Mouse (Mus musculus) hindbrain, embryonic 10.5 days (tissue): Measurements from ENCODE around the gene Max. TPM values are rescaled to one million over a fixed set of nuclear protein-coding genes. Genes with fewer than 3 reads are reported as not detected.

ENCODE experiments used
- DNase-seq: peaks from one replicate; pipeline ENCODE4 v3.0.0-alpha.2; 2017; ENCODE audit warnings: low spot score
- H3K27ac ChIP-seq: fragments of 300-500 bp; sonication (generic); 2 replicates; pipeline ENCODE4 v1.5.1; 2016; ENCODE audit warnings: mild to moderate bottlenecking, moderate library complexity
- H3K27me3 ChIP-seq: fragments of 300-500 bp; sonication (generic); 2 replicates; pipeline ENCODE4 v1.6.1; 2016; ENCODE audit warnings: mild to moderate bottlenecking; ENCODE audit not compliant: poor library complexity, insufficient read depth, severe bottlenecking
- H3K36me3 ChIP-seq: fragments of 300-500 bp; sonication (generic); 2 replicates; pipeline ENCODE4 v1.6.1; 2016; ENCODE audit warnings: mild to moderate bottlenecking, moderate library complexity
- H3K4me1 ChIP-seq: fragments of 300-500 bp; sonication (generic); replicated peaks from 2 replicates; pipeline ENCODE4 v1.6.1; 2016; ENCODE audit warnings: mild to moderate bottlenecking
- H3K4me3 ChIP-seq: fragments of 300-500 bp; sonication (generic); 2 replicates; pipeline ENCODE4 v1.5.1; 2016; ENCODE audit warnings: mild to moderate bottlenecking, moderate library complexity
- H3K9me3 ChIP-seq: fragments of 300-500 bp; sonication (generic); 2 replicates; pipeline ENCODE4 v1.6.1; 2016; ENCODE audit warnings: mild to moderate bottlenecking, moderate library complexity
- WGBS: fragments of 180-500 bp; shearing (Covaris S2); methylation state at CpG from one replicate; pipeline ENCODE4 v1.1.7; 2016; 5-methylcytosine and 5-hydroxymethylcytosine counted together
- polyA plus RNA-seq: library from polyadenylated mRNA; unstranded; fragments of >200 nt; fragmentation: Nextera tagmentation; extraction: Ambion mirVana; gene quantifications from 2 replicates; pipeline ENCODE4 v1.2.1, GENCODE M21; 2016

Max gene
- polyA plus RNA-seq, 1 experiment from 2014 or later = 17.1 TPM

GRCm38 (mm10) chr12:76982818-76983471 lies 20.9 kb upstream of the Max start:
- Histone ChIP-seq H3K9me3 (no peaks in the 10 kb centered on the region), H3K4me3 (no peak overlapping the region)
- WGBS = 90% methylated on average over 16 of the region's 16 CpGs

GRCm38 (mm10) chr12:76979530-76979929 lies 17.5 kb upstream of the Max start:
- H3K36me3 ChIP-seq = no peaks in the 10 kb centered on the region
- no peaks in the 10 kb centered on the region for H3K27me3 ChIP-seq
- H3K4me1 ChIP-seq = no peaks in the 10 kb centered on the region
- WGBS = 84% methylated on average over 3 of the region's 3 CpGs
- H3K9me3 ChIP-seq = peaks cover 3% of the 10 kb centered on the region; the same call in 1 of the 2 replicates
- no peak overlapping the region for H3K27ac ChIP-seq
- no peak overlapping the region for H3K4me3 ChIP-seq
- no peak for DNase-seq

More at GRCm38 (mm10) chr12:76982818-76983471, 20.9 kb upstream of the Max start:
- Histone ChIP-seq H3K4me1 (no peaks in the 10 kb centered on the region), H3K27ac (no peak overlapping the region), H3K27me3 (no peaks in the 10 kb centered on the region), H3K36me3 (no peaks in the 10 kb centered on the region)
- DNase-seq = no peak

GRCm38 (mm10) chr12:76972669-76973068 lies 10.7 kb upstream of the Max start:
- H3K4me1 ChIP-seq = no peaks in the 10 kb centered on the region
- no peak for DNase-seq
- H3K27me3 ChIP-seq = no peaks in the 10 kb centered on the region
- H3K36me3 ChIP-seq = no peaks in the 10 kb centered on the region
- no peak overlapping the region for H3K4me3 ChIP-seq
- H3K9me3 ChIP-seq = peaks cover 3% of the 10 kb centered on the region; the same call in 1 of the 2 replicates
- no peak overlapping the region for H3K27ac ChIP-seq
- 87% methylated on average over 10 of the region's 10 CpGs for WGBS

GRCm38 (mm10) chr12:76972241-76972640 lies 10.2 kb upstream of the Max start:
- DNase-seq = no peak

GRCm38 (mm10) chr12:76971642-76972221 lies 9.7 kb upstream of the Max start:
- Histone ChIP-seq H3K27ac (no peak overlapping the region), H3K9me3 (peaks cover 3% of the 10 kb centered on the region; the same call in 1 of the 2 replicates), H3K4me3 (no peak overlapping the region), H3K36me3 (no peaks in the 10 kb centered on the region), H3K27me3 (no peaks in the 10 kb centered on the region), H3K4me1 (no peaks in the 10 kb centered on the region)
- WGBS = 87% methylated on average over 7 of the region's 7 CpGs
- no peak for DNase-seq

More at GRCm38 (mm10) chr12:76972241-76972640, 10.2 kb upstream of the Max start:
- no peaks in the 10 kb centered on the region for H3K27me3 ChIP-seq
- peaks cover 3% of the 10 kb centered on the region; the same call in 1 of the 2 replicates for H3K9me3 ChIP-seq
- H3K27ac ChIP-seq = no peak overlapping the region
- no peaks in the 10 kb centered on the region for H3K4me1 ChIP-seq
- no peaks in the 10 kb centered on the region for H3K36me3 ChIP-seq
- 92% methylated on average over 11 of the region's 11 CpGs for WGBS
- no peak overlapping the region for H3K4me3 ChIP-seq

GRCm38 (mm10) chr12:76965876-76966275 lies 3.9 kb upstream of the Max start:
- DNase-seq = peak; percentile 27
- 0 out of 2 replicates have a peak overlapping the region, but pooled peaks have one; percentile 20 for H3K4me3 ChIP-seq
- peaks cover 34% of the 10 kb centered on the region for H3K4me1 ChIP-seq
- no peaks in the 10 kb centered on the region for H3K36me3 ChIP-seq
- WGBS = 4% methylated on average over 4 of the region's 4 CpGs
- H3K9me3 ChIP-seq = no peaks in the 10 kb centered on the region
- H3K27me3 ChIP-seq = no peaks in the 10 kb centered on the region
- no peak overlapping the region for H3K27ac ChIP-seq

GRCm38 (mm10) chr12:76965089-76965488 lies 3.1 kb upstream of the Max start:
- WGBS = 13% methylated on average over 5 of the region's 5 CpGs
- Histone ChIP-seq H3K27ac (no peak overlapping the region), H3K36me3 (peaks cover 3% of the 10 kb centered on the region; the same call in 1 of the 2 replicates), H3K9me3 (no peaks in the 10 kb centered on the region), H3K4me3 (no peak overlapping the region), H3K27me3 (no peaks in the 10 kb centered on the region), H3K4me1 (peaks cover 38% of the 10 kb centered on the region)
- no peak for DNase-seq

GRCm38 (mm10) chr12:76961052-76961931 lies 709 bp downstream of the Max start:
- Histone ChIP-seq H3K4me3 (peak overlapping the region; percentile 97), H3K27ac (peak overlapping the region; percentile 90), H3K4me1 (peaks cover 35% of the 10 kb centered on the region), H3K36me3 (peaks cover 38% of the 10 kb centered on the region), H3K27me3 (no peaks in the 10 kb centered on the region), H3K9me3 (no peaks in the 10 kb centered on the region)
- 5% methylated on average over 44 of the region's 45 CpGs for WGBS
- DNase-seq = peak; percentile 36

- no peaks in the 10 kb centered on the region for H3K9me3 ChIP-seq
- DNase-seq = no peak
- peaks cover 73% of the 10 kb centered on the region for H3K36me3 ChIP-seq
- peaks cover 19% of the 10 kb centered on the region for H3K4me1 ChIP-seq
- H3K4me3 ChIP-seq = no peak overlapping the region
- no peaks in the 10 kb centered on the region for H3K27me3 ChIP-seq
- 88% methylated on average over 5 of the region's 5 CpGs for WGBS
- no peak overlapping the region for H3K27ac ChIP-seq
Observed at GRCm38 (mm10) chr12:76957688-76958087, 4.3 kb downstream of the Max start.

- no peaks in the 10 kb centered on the region for H3K27me3 ChIP-seq
- no peak overlapping the region for H3K27ac ChIP-seq
- no peaks in the 10 kb centered on the region for H3K9me3 ChIP-seq
- H3K4me3 ChIP-seq = no peak overlapping the region
- no peaks in the 10 kb centered on the region for H3K4me1 ChIP-seq
- H3K36me3 ChIP-seq = peaks cover 95% of the 10 kb centered on the region
- DNase-seq = no peak
- WGBS = 89% methylated on average over 10 of the region's 10 CpGs
Observed at GRCm38 (mm10) chr12:76954698-76955423, 7.1 kb downstream of the Max start.

GRCm38 (mm10) chr12:76953750-76954363 lies 8.1 kb downstream of the Max start:
- 77% methylated on average over 2 of the region's 2 CpGs for WGBS
- Histone ChIP-seq H3K36me3 (peaks cover 95% of the 10 kb centered on the region), H3K4me1 (no peaks in the 10 kb centered on the region), H3K27ac (no peak overlapping the region), H3K27me3 (no peaks in the 10 kb centered on the region), H3K4me3 (no peak overlapping the region), H3K9me3 (no peaks in the 10 kb centered on the region)
- DNase-seq = no peak

GRCm38 (mm10) chr12:76950330-76950729 lies 11.7 kb downstream of the Max start:
- 92% methylated on average over 5 of the region's 5 CpGs for WGBS
- Histone ChIP-seq H3K36me3 (peaks cover 99% of the 10 kb centered on the region), H3K4me3 (no peak overlapping the region), H3K4me1 (no peaks in the 10 kb centered on the region), H3K9me3 (no peaks in the 10 kb centered on the region), H3K27me3 (no peaks in the 10 kb centered on the region), H3K27ac (no peak overlapping the region)
- DNase-seq = no peak
